Mouse (Mus musculus) gastrocnemius, adult 2 months (tissue): ENCODE results near the gene Tor1aip1. TPM values are rescaled to one million over a fixed set of nuclear protein-coding genes. Genes with fewer than 3 reads are reported as not detected.
A peak's percentile ranks its signal among the peaks of the same experiment; 100 is the strongest.

Experiments used
- DNase-seq: peaks from one replicate; pipeline ENCODE4 v3.0.0; 2022
- H3K27ac ChIP-seq: fragments of 200-600 bp; 2 replicates; pipeline ENCODE4 v1.8.1; 2022; ENCODE audit warnings: mild to moderate bottlenecking
- H3K4me3 ChIP-seq: fragments of 200-600 bp; 2 replicates; pipeline ENCODE4 v1.8.1; 2022; ENCODE audit warnings: mild to moderate bottlenecking, moderate library complexity
- CTCF ChIP-seq: fragments of 200-600 bp; IDR thresholded peaks from 2 replicates; pipeline ENCODE4 v1.8.1; 2022; ENCODE audit warnings: antibody characterized with exemption, mild to moderate bottlenecking, moderate library complexity
- intact Hi-C: fragments of 180-260 bp; cut with DNase I; formaldehyde crosslinking; loops from one replicate; pipeline ENCODE4 v1.15.1; 2025
- total RNA-seq, 2 experiments: library from RNA; stranded (reverse); gene quantifications; 2 replicates each; pipeline ENCODE4 v1.2.3; 2021

Tor1aip1 gene
- total RNA-seq, 2 experiments from 2014 or later = 115 to 138 TPM

GRCm38 (mm10) chr1:156024831-156025503, 11.3 kb downstream of the Tor1aip1 start:
- Histone ChIP-seq H3K4me3 (no peak overlapping the region), H3K27ac (peak overlapping the region; percentile 46)
- DNase-seq = no peak
- no peak for TF ChIP-seq CTCF
- intact Hi-C loops = no loop called here

GRCm38 (mm10) chr1:156020402-156020801, 15.9 kb downstream of the Tor1aip1 start:
- Histone ChIP-seq H3K27ac (no peak overlapping the region), H3K4me3 (no peak overlapping the region)
- intact Hi-C loops = no loop called here
- no peak for TF ChIP-seq CTCF
- DNase-seq = no peak

GRCm38 (mm10) chr1:156019800-156020199, 16.5 kb downstream of the Tor1aip1 start:
- no peak for DNase-seq
- intact Hi-C loops = loop anchor here (10.0 kb wide), 1 partner anchor 125 kb away; no protein-coding TSS in a partner anchor
- TF ChIP-seq CTCF = no peak
- H3K27ac ChIP-seq = no peak overlapping the region
- no peak overlapping the region for H3K4me3 ChIP-seq

GRCm38 (mm10) chr1:156009003-156009402, 27.3 kb downstream of the Tor1aip1 start:
- no peak overlapping the region for H3K27ac ChIP-seq
- intact Hi-C loops = no loop called here
- no peak for DNase-seq

GRCm38 (mm10) chr1:156005906-156006305, 30.4 kb downstream of the Tor1aip1 start:
- Histone ChIP-seq H3K27ac (no peak overlapping the region), H3K4me3 (no peak overlapping the region)
- no peak for DNase-seq
- intact Hi-C loops = no loop called here
- TF ChIP-seq CTCF = no peak

More at GRCm38 (mm10) chr1:156009003-156009402, 27.3 kb downstream of the Tor1aip1 start:
- no peak for TF ChIP-seq CTCF
- no peak overlapping the region for H3K4me3 ChIP-seq

- intact Hi-C loops = no loop called here
- no peak for TF ChIP-seq CTCF
- Histone ChIP-seq H3K27ac (no peak overlapping the region), H3K4me3 (no peak overlapping the region)
- DNase-seq = peak; percentile 30
Measured at GRCm38 (mm10) chr1:156003201-156003935, 32.9 kb downstream of the Tor1aip1 start.

- no peak for TF ChIP-seq CTCF
- DNase-seq = no peak
- intact Hi-C loops = no loop called here
- Histone ChIP-seq H3K4me3 (no peak overlapping the region), H3K27ac (no peak overlapping the region)
Measured at GRCm38 (mm10) chr1:156002366-156002765, 33.9 kb downstream of the Tor1aip1 start.

- intact Hi-C loops = no loop called here
- no peak for TF ChIP-seq CTCF
- H3K27ac ChIP-seq = no peak overlapping the region
- no peak for DNase-seq
- no peak overlapping the region for H3K4me3 ChIP-seq
Measured at GRCm38 (mm10) chr1:155995612-155996011, 40.7 kb downstream of the Tor1aip1 start.

GRCm38 (mm10) chr1:155994524-155994923, 41.8 kb downstream of the Tor1aip1 start:
- DNase-seq = no peak
- Histone ChIP-seq H3K4me3 (no peak overlapping the region), H3K27ac (no peak overlapping the region)
- intact Hi-C loops = no loop called here
- no peak for TF ChIP-seq CTCF

GRCm38 (mm10) chr1:155990391-155990790, 45.9 kb downstream of the Tor1aip1 start:
- H3K4me3 ChIP-seq = no peak overlapping the region
- no peak for DNase-seq
- no peak overlapping the region for H3K27ac ChIP-seq
- no peak for TF ChIP-seq CTCF
- intact Hi-C loops = no loop called here

GRCm38 (mm10) chr1:155989387-155989786, 46.9 kb downstream of the Tor1aip1 start:
- no peak for DNase-seq
- TF ChIP-seq CTCF = no peak
- Histone ChIP-seq H3K4me3 (no peak overlapping the region), H3K27ac (no peak overlapping the region)
- intact Hi-C loops = no loop called here

GRCm38 (mm10) chr1:155987625-155988024, 48.7 kb downstream of the Tor1aip1 start:
- TF ChIP-seq CTCF = no peak
- intact Hi-C loops = no loop called here
- H3K27ac ChIP-seq = no peak overlapping the region
- H3K4me3 ChIP-seq = no peak overlapping the region
- no peak for DNase-seq

- DNase-seq = no peak
- TF ChIP-seq CTCF = no peak
- intact Hi-C loops = no loop called here
- Histone ChIP-seq H3K4me3 (no peak overlapping the region), H3K27ac (no peak overlapping the region)
Measured at GRCm38 (mm10) chr1:155974931-155975330, 61.3 kb downstream of the Tor1aip1 start.
